Comparison of ENCODE assay signal across 15 mouse cellular contexts in genomic region chr9:84296456-84296855, GRCm38 (mm10).
"Had no signal": no experiment of that assay in that cellular context is flagged by ENCODE, and none has a peak within 500 bp of the region (broad histone marks: within the 10 kb centered on the region; RNA-seq: fewer than 3 reads in every experiment).

No protein-coding gene starts in this region.

- H3K9me3 ChIP-seq: limb, embryonic 15.5 days; liver, embryonic 12.5 days; midbrain, embryonic 12.5 days; neural tube, embryonic 12.5 days had no signal

- H3K4me2 ChIP-seq: limb, embryonic 15.5 days; liver, embryonic 12.5 days; lung, embryonic 14.5 days; midbrain, embryonic 12.5 days; neural tube, embryonic 12.5 days had no signal

- H3K27me3 ChIP-seq: limb, embryonic 15.5 days; liver, embryonic 12.5 days; midbrain, embryonic 12.5 days; neural tube, embryonic 12.5 days had no signal

- H3K9ac ChIP-seq: limb, embryonic 15.5 days; liver, embryonic 12.5 days; lung, embryonic 14.5 days; midbrain, embryonic 12.5 days; neural tube, embryonic 12.5 days had no signal

- H3K27ac ChIP-seq: limb, embryonic 15.5 days; liver, embryonic 12.5 days; neural tube, embryonic 12.5 days had no signal

- DNase-seq: kidney, postnatal 25 days; layer of hippocampus, adult 9-11 months; layer of hippocampus, postnatal 36 days; lung, embryonic 14.5 days; lung, postnatal 10 days; lung, postnatal 4 days; retina, postnatal 1 day; right cerebral cortex, postnatal 4 days; spleen, adult 18-20 months; thymus, adult 18-20 months; thymus, postnatal 14 days had no signal

- ATAC-seq: liver, embryonic 12.5 days had no signal

- H3K4me1 ChIP-seq: liver, embryonic 12.5 days; neural tube, embryonic 12.5 days had no signal

- H3K4me3 ChIP-seq: limb, embryonic 15.5 days; liver, embryonic 12.5 days; midbrain, embryonic 12.5 days; neural tube, embryonic 12.5 days had no signal

- H3K36me3 ChIP-seq: limb, embryonic 15.5 days; liver, embryonic 12.5 days; midbrain, embryonic 12.5 days; neural tube, embryonic 12.5 days had no signal
